Mouse (Mus musculus) T-helper 1 cell (primary cell): ENCODE data around the gene 1700024P04Rik.

Experiments
- in situ Hi-C: fragments of 300-600 bp; cut with MboI, MseI; formaldehyde crosslinking; loops from one replicate; pipeline ENCODE4 v1.15.1; 2025; ENCODE audit warnings: high pct_unique_total_duplicates

Gene 1700024P04Rik

GRCm38 (mm10) chr13:98966583-98966982 is 17.8 kb downstream of the 1700024P04Rik start:
- in situ Hi-C loops, result loop anchor here (10.0 kb wide), 1 partner anchor 1332 kb away; no protein-coding TSS in a partner anchor

GRCm38 (mm10) chr13:98963612-98964011 is 20.8 kb downstream of the 1700024P04Rik start:
- in situ Hi-C loops, result loop anchor here (10.0 kb wide), 1 partner anchor 1329 kb away; no protein-coding TSS in a partner anchor

- in situ Hi-C loops, result no loop called here
These were observed 26.2 kb downstream of the 1700024P04Rik start for GRCm38 (mm10) chr13:98958177-98958576.

GRCm38 (mm10) chr13:98956209-98956608 is 28.2 kb downstream of the 1700024P04Rik start:
- in situ Hi-C loops, result no loop called here

- in situ Hi-C loops, result no loop called here
These were observed 28.7 kb downstream of the 1700024P04Rik start for GRCm38 (mm10) chr13:98955676-98956075.

GRCm38 (mm10) chr13:98955226-98955625 is 29.1 kb downstream of the 1700024P04Rik start:
- in situ Hi-C loops, result no loop called here

GRCm38 (mm10) chr13:98953830-98954229 is 30.5 kb downstream of the 1700024P04Rik start:
- in situ Hi-C loops, result no loop called here

GRCm38 (mm10) chr13:98951951-98952350 is 32.4 kb downstream of the 1700024P04Rik start:
- in situ Hi-C loops, result no loop called here

GRCm38 (mm10) chr13:98948146-98948545 is 36.2 kb downstream of the 1700024P04Rik start:
- in situ Hi-C loops, result loop anchor here (10.0 kb wide), 1 partner anchor 1333 kb away; no protein-coding TSS in a partner anchor

- in situ Hi-C loops, result loop anchor here (10.0 kb wide), 1 partner anchor 1332 kb away; no protein-coding TSS in a partner anchor
These were observed 37.9 kb downstream of the 1700024P04Rik start for GRCm38 (mm10) chr13:98946434-98946833.

GRCm38 (mm10) chr13:98945908-98946307 is 38.5 kb downstream of the 1700024P04Rik start:
- in situ Hi-C loops, result loop anchor here (10.0 kb wide), 1 partner anchor 1331 kb away; no protein-coding TSS in a partner anchor

- in situ Hi-C loops, result loop anchor here (10.0 kb wide), 1 partner anchor 1331 kb away; no protein-coding TSS in a partner anchor
These were observed 39.0 kb downstream of the 1700024P04Rik start for GRCm38 (mm10) chr13:98945381-98945780.

- in situ Hi-C loops, result loop anchor here (10.0 kb wide), 1 partner anchor 1330 kb away; no protein-coding TSS in a partner anchor
These were observed 39.7 kb downstream of the 1700024P04Rik start for GRCm38 (mm10) chr13:98944620-98945081.

GRCm38 (mm10) chr13:98942360-98942759 is 42.0 kb downstream of the 1700024P04Rik start:
- in situ Hi-C loops, result loop anchor here (10.0 kb wide), 1 partner anchor 1328 kb away; no protein-coding TSS in a partner anchor

- in situ Hi-C loops, result loop anchor here (10.0 kb wide), 1 partner anchor 1327 kb away; no protein-coding TSS in a partner anchor
These were observed 42.5 kb downstream of the 1700024P04Rik start for GRCm38 (mm10) chr13:98941829-98942343.

GRCm38 (mm10) chr13:98937108-98937507 is 47.3 kb downstream of the 1700024P04Rik start:
- in situ Hi-C loops, result no loop called here
